Mouse (Mus musculus): ENCODE data around the gene Cct7.

DNA sequence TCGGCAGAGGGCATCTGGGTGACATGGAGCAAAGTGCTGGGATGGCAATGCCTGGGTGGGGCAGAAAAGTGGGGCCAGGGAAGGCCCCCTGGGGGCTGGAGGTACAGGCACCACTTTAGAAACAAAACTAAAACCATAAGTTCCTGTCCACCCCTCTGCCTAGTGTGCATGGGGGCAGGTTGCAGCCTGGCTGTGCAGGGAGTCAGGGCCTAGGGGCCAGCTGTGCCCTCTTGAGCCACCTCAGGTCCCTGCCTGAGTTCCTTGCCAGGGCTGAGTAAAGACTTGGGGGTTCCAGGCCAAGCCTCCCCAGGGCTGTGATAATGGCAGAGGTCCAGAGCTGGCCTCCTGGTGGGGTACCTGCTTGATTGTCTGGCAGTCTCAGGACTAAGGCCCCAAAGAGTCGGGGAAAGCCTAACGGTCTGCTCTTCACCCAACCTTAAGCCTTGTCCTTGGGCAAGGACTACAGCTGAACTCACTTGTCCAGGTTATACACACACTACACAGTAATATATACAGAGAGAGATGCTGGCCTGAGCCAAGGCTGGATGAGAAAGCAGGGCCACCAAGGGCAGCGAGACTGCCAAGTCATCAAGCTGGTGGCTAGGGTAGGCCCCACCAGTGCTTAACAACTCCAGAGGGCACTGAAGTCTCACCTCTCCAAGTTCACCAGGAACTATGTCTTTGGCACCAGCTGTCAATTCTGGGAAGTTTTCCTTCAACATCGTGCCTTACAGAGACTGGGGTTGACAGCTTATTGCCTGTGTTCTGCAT is 18.5 kb downstream of the Cct7 start:
- TF ChIP-seq CTCF (IDR thresholded peaks at IDR 0.05; ENCODE audit: borderline replicate concordance, control insufficient read depth, extremely low read depth, insufficient read depth, low read length, poor library complexity) (no peak), POLR2A (IDR thresholded peaks at IDR 0.05; ENCODE audit: control insufficient read depth, extremely low read depth, insufficient read depth, low read length, poor library complexity) (no peak)

Data from thymus, adult 2 months (tissue).